Mouse (Mus musculus) lung, adult 2 months (tissue): ENCODE measurements at regions not wholly inside any gene's neighbourhood (a gene's known extent, or its start where the extent isn't known, plus 50 kb on each side); places are given as distances from the start of the nearest gene placed in this dataset.
A peak's percentile ranks its signal among the peaks of the same experiment; 100 is the strongest.

Experiments used
- DNase-seq: peaks from one replicate; pipeline ENCODE4 v3.0.0; 2022
- H3K4me1 ChIP-seq: fragments of 200-500 bp; 2 replicates; pipeline ENCODE4 v1.6.1; 2011; ENCODE audit warnings: low read length; ENCODE audit not compliant: control insufficient read depth, insufficient read depth
- H3K4me3 ChIP-seq: fragments of 200-500 bp; replicated peaks from 2 replicates; pipeline ENCODE3; 2011; ENCODE audit warnings: low read depth, mild to moderate bottlenecking, control low read depth, low read length; ENCODE audit errors: extremely low read depth
- CTCF ChIP-seq: fragments of 200-500 bp; IDR thresholded peaks from 2 replicates; pipeline ENCODE4 v1.5.1; 2011; ENCODE audit warnings: mild to moderate bottlenecking, low read length, control low read depth; ENCODE audit not compliant: insufficient read depth
- POLR2A ChIP-seq: fragments of 200-500 bp; IDR thresholded peaks from 2 replicates; pipeline ENCODE4 v1.6.1; 2011; ENCODE audit warnings: low read depth, mild to moderate bottlenecking, control low read depth, low read length, borderline replicate concordance; ENCODE audit errors: extremely low read depth
- WGBS: fragments of 180-500 bp; shearing (Covaris S2); methylation state at CpG from one replicate; pipeline ENCODE4 v1.1.7; 2018; 5-methylcytosine and 5-hydroxymethylcytosine counted together

DNA sequence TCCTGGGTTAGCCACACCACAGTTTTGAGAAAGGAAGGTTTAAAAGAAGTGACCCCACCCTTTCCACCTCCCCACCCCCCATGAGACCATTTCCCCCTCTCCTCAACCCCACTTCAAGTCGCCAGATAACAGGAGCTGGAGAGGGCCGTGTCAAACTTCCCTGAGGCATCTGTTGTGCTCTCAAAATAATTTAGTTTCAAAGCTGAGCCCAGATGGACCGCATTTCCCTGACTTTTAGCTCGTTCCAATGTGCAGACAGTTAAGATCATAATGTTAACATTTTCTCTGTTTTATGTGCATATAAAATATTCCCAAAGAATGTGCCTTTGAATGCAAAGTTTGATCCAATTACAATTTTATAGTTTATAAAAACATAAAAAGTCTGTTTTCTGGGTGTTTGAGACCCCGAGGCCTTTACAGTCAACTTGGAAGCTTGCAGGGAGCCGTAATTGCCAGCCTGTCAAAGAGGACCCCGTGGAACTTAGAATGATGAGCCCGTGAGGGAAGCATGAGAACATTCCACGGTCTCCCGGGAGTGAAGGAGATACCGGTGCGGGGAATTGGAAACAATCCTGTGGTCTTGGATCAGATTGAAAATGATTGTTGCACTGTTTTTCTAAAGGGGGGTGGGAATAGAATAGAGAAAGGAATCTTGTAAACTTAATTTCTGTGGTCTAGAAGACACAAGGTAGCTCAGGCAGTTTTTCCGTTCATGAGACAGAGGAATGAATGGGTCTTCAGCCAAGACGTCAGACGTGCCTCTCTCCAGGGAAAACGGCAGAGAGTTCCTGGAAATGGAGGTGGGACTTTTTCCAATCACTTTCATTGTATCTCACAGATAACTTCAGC is 903.3 kb downstream of the Mrps31 start:
- no peak for TF ChIP-seq POLR2A
- H3K4me3 ChIP-seq, result no peak overlapping the region
- DNase-seq, result no peak
- 50% methylated on average over 16 of the region's 16 CpGs for WGBS
- no peaks in the 10 kb centered on the region for H3K4me1 ChIP-seq

DNA sequence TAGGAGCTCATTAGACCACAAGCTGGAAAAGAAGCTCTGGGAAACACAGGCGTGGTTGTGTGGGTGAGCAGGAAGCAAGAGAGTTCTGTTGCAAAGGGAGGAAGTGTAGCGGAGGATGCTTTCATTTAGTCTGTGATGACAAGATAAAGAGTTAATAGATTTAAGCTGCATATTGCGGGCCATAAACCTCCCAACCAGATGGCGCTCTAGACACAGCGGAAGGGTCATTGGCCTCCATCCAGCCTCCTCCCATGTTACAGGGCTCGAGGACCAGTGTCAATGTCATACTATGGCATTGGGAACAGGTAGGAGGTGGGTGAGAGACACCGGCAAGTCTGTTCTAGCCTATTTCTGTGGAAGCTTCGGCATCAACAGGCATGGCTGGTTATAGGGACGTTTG is 908.4 kb downstream of the Mrps31 start:
- H3K4me3 ChIP-seq, result no peak overlapping the region
- WGBS, result 39% methylated on average over 9 of the region's 9 CpGs
- H3K4me1 ChIP-seq, result no peaks in the 10 kb centered on the region
- TF ChIP-seq CTCF (0 out of 2 replicates have a peak, but pooled peaks have one; percentile 1), POLR2A (no peak)
- no peak for DNase-seq

DNA sequence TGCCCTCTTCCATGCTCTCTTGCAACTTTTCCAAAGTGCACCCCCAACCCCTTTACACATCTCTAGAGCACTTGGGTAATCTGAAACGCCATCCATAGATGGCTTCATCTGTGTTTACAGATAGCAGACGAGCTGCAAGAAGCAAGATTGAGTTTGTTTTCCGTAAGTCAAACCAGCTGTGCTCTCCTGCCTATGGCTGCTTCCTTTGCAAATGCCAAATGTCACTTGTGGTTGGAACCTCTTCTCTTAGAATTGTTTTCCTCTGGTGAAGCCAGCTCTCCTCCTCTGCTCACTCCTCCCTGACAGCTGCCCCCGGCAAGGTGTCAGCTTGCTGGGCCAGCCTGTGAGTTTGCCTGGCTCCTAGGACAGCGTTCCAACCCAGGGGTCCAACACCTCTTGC is 910.0 kb downstream of the Mrps31 start:
- H3K4me3 ChIP-seq, result no peak overlapping the region
- no peak for DNase-seq
- TF ChIP-seq POLR2A (no peak), CTCF (no peak)
- WGBS, result 28% methylated on average over 5 of the region's 5 CpGs
- no peaks in the 10 kb centered on the region for H3K4me1 ChIP-seq

DNA sequence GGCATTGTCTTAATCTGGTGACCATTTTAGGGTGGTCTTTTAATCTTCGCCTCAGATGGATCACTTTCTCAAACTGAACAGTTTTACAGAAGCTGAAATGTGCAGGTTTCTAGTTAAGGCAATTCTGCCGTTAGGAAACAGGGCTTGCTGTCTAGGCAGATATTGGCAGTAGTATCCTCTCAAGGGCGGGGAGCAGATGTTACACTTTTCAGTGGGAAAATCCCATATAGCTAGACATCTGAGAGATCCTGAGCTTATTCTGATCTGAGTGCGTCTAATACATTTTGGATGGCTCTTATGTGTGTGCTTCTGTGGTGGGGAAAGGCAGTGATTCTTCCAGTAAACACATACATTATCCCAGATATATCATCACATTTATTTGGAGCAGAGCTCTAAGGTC is 916.1 kb downstream of the Mrps31 start:
- 80% methylated on average over 4 of the region's 4 CpGs for WGBS
- no peak for DNase-seq
- Histone ChIP-seq H3K4me1 (no peaks in the 10 kb centered on the region), H3K4me3 (no peak overlapping the region)
- no peak for TF ChIP-seq CTCF
- TF ChIP-seq POLR2A, result no peak

DNA sequence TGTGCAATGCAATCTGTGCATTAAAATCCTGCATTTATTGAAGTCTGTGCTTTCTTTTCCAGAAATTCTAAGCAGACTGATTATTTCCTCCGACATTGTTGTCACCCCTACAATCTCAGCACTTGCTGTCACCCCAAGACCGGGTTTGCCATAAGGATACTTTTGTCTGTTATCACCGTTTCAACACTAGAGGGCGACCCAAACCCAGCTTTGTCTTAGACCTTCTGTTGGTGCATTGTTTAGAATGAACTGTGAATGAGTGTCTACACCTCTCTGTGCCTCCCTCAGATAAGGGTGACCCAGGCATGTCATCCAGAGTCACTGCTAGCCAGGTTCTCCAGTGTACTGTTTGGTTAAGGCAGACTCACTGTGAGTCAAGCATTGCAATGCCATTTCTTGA is 933.0 kb downstream of the Mrps31 start:
- DNase-seq, result no peak
- TF ChIP-seq POLR2A (no peak), CTCF (no peak)
- Histone ChIP-seq H3K4me3 (no peak overlapping the region), H3K4me1 (no peaks in the 10 kb centered on the region)
- WGBS, result 23% methylated on average over 4 of the region's 4 CpGs

DNA sequence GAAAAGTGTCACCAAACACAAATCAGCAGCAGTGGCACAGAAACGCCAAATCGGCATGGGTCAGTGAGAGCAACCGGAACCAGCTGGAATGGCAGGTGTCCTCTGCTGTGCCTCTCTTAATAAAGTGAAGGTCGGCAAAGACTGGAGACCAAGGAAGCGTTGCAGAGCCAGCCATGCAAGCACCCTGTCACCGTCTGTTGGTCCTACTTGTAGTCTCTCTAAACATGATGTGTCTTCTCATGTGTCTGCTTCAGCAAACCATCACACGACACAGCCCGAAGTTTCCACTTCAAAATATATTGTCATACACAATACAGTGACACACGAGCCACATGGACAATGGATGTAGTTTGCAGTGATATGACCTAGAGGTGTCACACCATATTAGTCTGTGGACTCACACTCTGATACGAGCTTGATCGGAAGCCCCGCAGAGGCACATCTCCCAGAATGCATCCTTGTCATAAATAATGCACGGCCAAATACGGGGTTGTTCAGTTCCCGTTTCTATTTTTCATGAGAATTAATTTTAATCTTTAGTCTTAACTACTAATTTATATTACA is 940.3 kb downstream of the Mrps31 start:
- no peak overlapping the region for H3K4me3 ChIP-seq
- no peaks in the 10 kb centered on the region; the same call in 1 of the 2 replicates for H3K4me1 ChIP-seq
- WGBS, result 72% methylated on average over 15 of the region's 15 CpGs
- TF ChIP-seq POLR2A (no peak), CTCF (no peak)
- DNase-seq, result no peak

DNA sequence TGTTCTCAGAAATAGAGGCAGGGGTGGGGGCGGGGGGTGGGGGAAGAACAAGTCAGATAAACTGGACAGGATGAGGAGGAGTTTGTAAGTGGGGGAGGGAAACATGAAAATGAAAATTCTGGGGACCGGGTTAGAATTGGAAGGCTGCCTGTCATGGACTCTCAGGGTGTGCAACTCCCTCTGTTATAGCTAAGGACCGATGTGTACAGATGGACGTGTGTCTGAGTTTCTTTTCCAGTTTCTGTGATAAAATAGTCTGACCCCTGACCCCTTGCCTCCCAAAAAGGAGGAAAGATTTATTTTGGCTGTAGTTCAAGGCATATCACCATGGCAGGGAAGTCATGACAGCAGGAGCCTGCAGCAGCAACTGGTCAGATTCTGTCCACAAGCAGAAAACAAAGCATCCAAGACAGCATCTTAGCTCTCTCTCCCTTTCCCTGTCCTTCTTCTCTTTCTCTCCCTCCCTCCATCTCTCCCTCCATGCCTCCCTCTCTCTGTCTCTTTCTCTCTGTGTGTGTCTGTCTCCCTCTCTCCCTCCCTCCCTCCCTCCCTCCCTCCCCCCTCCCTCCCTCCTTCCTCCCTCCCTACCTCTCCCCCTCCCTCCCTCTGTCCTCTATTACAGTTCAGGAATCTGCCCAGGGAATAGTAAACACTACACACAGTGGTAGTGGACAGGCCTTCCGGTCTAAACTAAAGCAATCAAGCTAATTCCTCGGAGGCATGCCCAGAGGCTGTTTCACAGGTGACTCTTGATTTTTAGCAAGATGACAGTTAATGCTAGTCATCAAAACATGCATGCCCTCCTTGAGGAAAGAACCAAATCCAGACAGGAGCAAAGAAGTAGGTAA is 941.3 kb downstream of the Mrps31 start:
- WGBS, result 26% methylated on average over 6 of the region's 6 CpGs
- Histone ChIP-seq H3K4me3 (no peak overlapping the region), H3K4me1 (no peaks in the 10 kb centered on the region; the same call in 1 of the 2 replicates)
- DNase-seq, result no peak
- TF ChIP-seq CTCF, result no peak
- TF ChIP-seq POLR2A, result no peak

DNA sequence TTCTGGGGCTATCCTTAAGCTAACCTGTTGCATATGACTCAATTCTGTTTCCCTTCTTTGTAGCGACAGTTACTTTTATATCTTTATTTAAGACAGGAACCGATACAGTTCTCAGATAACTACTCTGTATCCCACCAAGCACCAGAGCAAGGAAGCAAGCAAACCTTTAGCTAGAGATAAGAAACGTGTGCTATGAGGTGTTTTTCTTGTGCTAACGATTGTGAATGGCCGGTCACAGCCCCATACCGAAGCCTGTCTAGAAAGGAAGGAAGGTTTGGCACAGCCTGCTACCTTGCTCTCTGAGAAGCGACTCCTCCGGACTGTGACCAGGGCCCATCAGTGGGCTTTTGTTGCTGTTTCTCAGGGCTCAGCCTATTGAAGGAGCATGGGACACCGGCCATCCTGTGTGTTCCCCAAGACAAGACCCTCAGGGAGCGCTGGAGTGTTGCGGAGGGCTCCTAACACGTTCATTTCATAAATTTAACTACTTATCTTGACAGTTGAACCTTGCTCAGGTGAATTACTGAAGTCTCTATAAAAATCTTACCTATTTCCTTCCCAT is 949.0 kb downstream of the Mrps31 start:
- Histone ChIP-seq H3K4me1 (no peaks in the 10 kb centered on the region), H3K4me3 (no peak overlapping the region)
- WGBS, result 66% methylated on average over 12 of the region's 12 CpGs
- DNase-seq, result no peak
- TF ChIP-seq CTCF (no peak), POLR2A (no peak)

DNA sequence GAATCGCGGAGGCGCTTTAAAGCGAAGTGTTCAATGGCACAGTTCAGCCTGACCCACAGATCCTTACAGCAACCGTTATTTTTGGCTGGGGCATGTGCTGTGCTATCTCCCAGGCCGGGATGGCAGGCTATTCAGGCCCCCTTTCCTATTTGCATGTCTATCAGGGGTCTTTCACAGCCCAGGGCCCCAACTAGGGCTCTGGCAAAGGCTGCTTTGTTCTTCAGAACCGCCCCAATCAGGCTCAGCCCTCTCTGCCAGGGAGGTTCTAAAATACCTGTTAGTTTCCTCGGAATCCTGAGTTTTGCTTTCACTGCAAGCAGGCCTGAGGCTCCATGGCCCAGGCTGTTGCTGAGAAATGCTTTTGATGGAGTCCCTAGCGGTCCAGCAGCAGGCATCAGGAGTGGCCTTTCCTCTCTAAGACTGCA is 949.7 kb downstream of the Mrps31 start:
- TF ChIP-seq CTCF (no peak), POLR2A (no peak)
- no peaks in the 10 kb centered on the region for H3K4me1 ChIP-seq
- DNase-seq, result no peak
- WGBS, result 51% methylated on average over 9 of the region's 9 CpGs
- no peak overlapping the region for H3K4me3 ChIP-seq
